Mouse (Mus musculus) subcutaneous adipose tissue, adult 2 months (tissue): ENCODE measurements around the gene Pdzd7. TPM values are rescaled to one million over a fixed set of nuclear protein-coding genes. Genes with fewer than 3 reads are reported as not detected.

Experiments
- polyA plus RNA-seq: library from polyadenylated mRNA; depleted of rRNA; stranded (reverse); fragments of >200 nt; gene quantifications from 2 replicates; pipeline ENCODE4 v1.2.3, GENCODE M21; 2012; ENCODE audit warnings: low replicate concordance; rRNA removed

Gene Pdzd7
- polyA plus RNA-seq = 0.34 and 0.41 TPM in 2 replicates

GRCm38 (mm10) chr19:45045651-45046050 is at the start of gene Pdzd7:
Pdzd7 (minus strand) TSS chr19:45045717.

GRCm38 (mm10) chr19:45074580-45075322 is 29.2 kb upstream of the Pdzd7 start, which contains the start of gene Kazald1:
Kazald1 (plus strand) TSS chr19:45075241.

DNA sequence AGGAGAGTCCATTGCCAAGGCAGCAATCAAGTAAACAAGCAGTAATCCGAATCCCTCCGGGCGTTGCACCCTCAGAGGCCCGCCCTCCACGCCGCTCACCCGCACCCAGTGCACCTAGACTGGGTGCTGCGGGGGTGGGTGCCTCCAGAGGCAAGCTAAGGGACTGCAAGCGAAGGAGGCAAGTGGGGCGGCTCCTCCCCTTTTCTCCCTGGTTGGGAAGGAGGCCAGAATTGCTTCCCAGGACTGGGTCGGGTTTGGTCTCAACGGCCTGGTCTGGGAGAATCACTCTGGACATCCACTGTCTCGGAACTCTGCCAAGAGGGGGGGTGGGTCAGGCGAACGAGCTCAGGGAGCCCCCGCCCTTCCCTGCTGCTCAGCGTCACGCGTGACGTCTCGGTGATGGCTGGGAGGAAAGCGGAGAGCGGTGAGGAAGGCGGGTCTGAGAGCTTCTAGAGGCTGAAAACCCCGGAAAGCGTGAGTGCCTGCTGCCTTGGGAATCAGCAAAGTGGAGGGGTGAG is 2.0 kb upstream of the Pdzd7 start, which contains the start of gene Sfxn3:
Gene Sfxn3 (plus strand): TSS at position 87 of the 518 bp plus-strand sequence.

GRCm38 (mm10) chr19:45014335-45014971 is 31.1 kb downstream of the Pdzd7 start, which contains the start of gene Lzts2:
Lzts2 (plus strand) TSS chr19:45014414.

GRCm38 (mm10) chr19:45005957-45006712 is 39.4 kb downstream of the Pdzd7 start, which contains the start of gene Mrpl43:
Mrpl43 (minus strand) TSS chr19:45006442.

DNA sequence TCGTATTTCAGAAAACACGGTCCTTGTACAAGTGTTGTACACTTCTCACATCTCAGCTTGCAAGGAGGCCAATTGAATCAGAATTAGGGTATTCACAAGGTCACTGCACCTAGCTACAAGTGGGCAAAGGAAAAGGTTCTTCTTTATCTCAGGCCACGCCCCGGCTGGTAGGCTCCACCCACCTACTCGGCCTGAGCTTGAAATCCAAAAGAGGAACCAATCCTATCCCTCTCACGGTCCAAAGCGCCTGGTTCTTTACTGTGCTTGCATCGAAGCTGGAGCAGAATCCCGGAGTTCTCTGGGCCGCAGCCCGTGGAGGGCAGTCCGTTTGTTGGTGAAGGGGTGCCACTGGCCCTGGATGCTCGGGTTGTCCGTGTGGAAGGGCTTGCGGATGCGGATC is 40.1 kb downstream of the Pdzd7 start, which contains the start of gene Twnk:
Gene Twnk (plus strand): TSS at position 220 of the 400 bp plus-strand sequence.

DNA sequence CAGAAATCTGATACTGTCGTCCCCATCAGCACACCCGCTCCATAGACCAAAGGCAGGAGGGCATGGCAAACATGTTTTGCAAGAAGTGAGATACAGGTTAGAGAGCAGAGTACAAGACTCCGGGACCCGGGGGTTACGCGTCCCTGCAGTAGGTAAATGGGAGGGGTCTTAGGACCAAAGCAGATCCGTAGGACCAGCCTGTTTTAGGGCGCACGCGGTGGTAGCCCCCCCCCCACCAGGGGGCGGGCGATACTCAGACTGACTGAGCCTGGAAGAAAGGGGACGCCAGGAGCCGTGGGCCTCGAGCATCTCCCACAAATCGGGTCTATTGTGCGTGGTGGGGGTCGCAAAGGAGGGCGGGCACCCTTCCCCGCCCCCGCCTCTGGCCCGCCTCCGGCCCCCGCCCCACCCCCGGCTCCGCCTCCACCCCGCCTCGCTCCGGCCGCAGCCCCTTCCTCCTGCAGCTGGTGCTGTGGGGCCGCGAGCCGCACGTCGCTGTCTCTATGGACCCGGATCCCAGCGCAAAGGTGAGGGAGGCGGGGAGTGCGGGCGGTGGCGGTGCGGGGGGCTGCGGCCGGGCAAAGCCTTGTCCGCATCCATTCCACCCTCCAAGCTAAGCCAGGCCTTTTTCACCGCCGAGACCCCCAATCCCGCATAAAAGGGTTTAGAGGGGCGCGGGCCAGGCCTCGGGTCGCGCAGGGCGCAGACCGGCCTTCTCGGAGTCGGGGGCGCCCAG is 56.5 kb downstream of the Pdzd7 start, which contains the start of gene Sema4g:
Gene Sema4g (plus strand): TSS at position 271 of the 736 bp plus-strand sequence.

Other genes starting within 250 kb of the Pdzd7 start
- 15.8 and 36.2 TPM in 2 replicates for gene Slf2, start 114.6 kb downstream of the Pdzd7 start, polyA plus RNA-seq
- gene Sema4g, start 56.6 kb downstream of the Pdzd7 start, polyA plus RNA-seq = 4.0 and 12.5 TPM in 2 replicates
- gene Twnk, start 40.1 kb downstream of the Pdzd7 start, polyA plus RNA-seq = 9.0 and 19.2 TPM in 2 replicates
- 65.1 and 69.4 TPM in 2 replicates for gene Mrpl43, start 39.3 kb downstream of the Pdzd7 start, polyA plus RNA-seq
- gene Lzts2, start 31.3 kb downstream of the Pdzd7 start, polyA plus RNA-seq = 121 and 175 TPM in 2 replicates
- gene Sfxn3, start 1.8 kb upstream of the Pdzd7 start, polyA plus RNA-seq = 30.2 and 68.5 TPM in 2 replicates
- 4.7 and 5.1 TPM in 2 replicates for gene Kazald1, start 29.5 kb upstream of the Pdzd7 start, polyA plus RNA-seq
- not detected in 2 replicates for gene Tlx1, start 105.0 kb upstream of the Pdzd7 start, polyA plus RNA-seq
- not detected in 2 replicates for gene Lbx1, start 190.1 kb upstream of the Pdzd7 start, polyA plus RNA-seq